Mouse (Mus musculus): ENCODE measurements around the gene Ifitm2. TPM values are rescaled to one million over a fixed set of nuclear protein-coding genes. Genes with fewer than 3 reads are reported as not detected.

Ifitm2 gene
- polyA plus RNA-seq, 1 experiment from 2014 or later: 991 TPM

GRCm38 (mm10) chr7:140938896-140939295, 16.9 kb downstream of the Ifitm2 start:
- Histone ChIP-seq H3K27ac (ENCODE audit: low read length) (peak overlapping the region; percentile 25; the same call in 1 of the 2 replicates), H3K9ac (replicated peaks; ENCODE audit: low read length) (no peak overlapping the region), H3K27me3 (ENCODE audit: insufficient read depth, low read length) (no peaks in the 10 kb centered on the region; the same call in 1 of the 2 replicates), H3K4me1 (ENCODE audit: insufficient read depth, low read length) (peaks cover 26% of the 10 kb centered on the region; the same call in 1 of the 2 replicates), H3K4me3 (ENCODE audit: low read length) (no peak overlapping the region), H3K36me3 (ENCODE audit: insufficient read depth, low read length) (no peaks in the 10 kb centered on the region), H3K4me2 (replicated peaks; ENCODE audit: low read depth, low read length) (no peak overlapping the region), H3K9me3 (ENCODE audit: low read length) (no peaks in the 10 kb centered on the region)
- ATAC-seq (ENCODE audit: low FRiP score, low TSS enrichment): no peak
- 15% methylated on average over 2 of the region's 2 CpGs for WGBS

GRCm38 (mm10) chr7:140938436-140938835, 17.4 kb downstream of the Ifitm2 start:
- Histone ChIP-seq H3K36me3 (ENCODE audit: insufficient read depth, low read length) (no peaks in the 10 kb centered on the region), H3K27me3 (ENCODE audit: insufficient read depth, low read length) (no peaks in the 10 kb centered on the region; the same call in 1 of the 2 replicates), H3K27ac (ENCODE audit: low read length) (no peak overlapping the region), H3K4me3 (ENCODE audit: low read length) (no peak overlapping the region), H3K4me1 (ENCODE audit: insufficient read depth, low read length) (peaks cover 26% of the 10 kb centered on the region; the same call in 1 of the 2 replicates), H3K4me2 (replicated peaks; ENCODE audit: low read depth, low read length) (no peak overlapping the region), H3K9ac (replicated peaks; ENCODE audit: low read length) (no peak overlapping the region), H3K9me3 (ENCODE audit: low read length) (no peaks in the 10 kb centered on the region)
- WGBS: 41% methylated on average over 3 of the region's 3 CpGs
- ATAC-seq (ENCODE audit: low FRiP score, low TSS enrichment): no peak

GRCm38 (mm10) chr7:140927181-140927580, 28.6 kb downstream of the Ifitm2 start:
- Histone ChIP-seq H3K4me1 (ENCODE audit: insufficient read depth, low read length) (peaks cover 11% of the 10 kb centered on the region), H3K36me3 (ENCODE audit: insufficient read depth, low read length) (no peaks in the 10 kb centered on the region), H3K4me3 (ENCODE audit: low read length) (no peak overlapping the region), H3K4me2 (replicated peaks; ENCODE audit: low read depth, low read length) (no peak overlapping the region), H3K9me3 (ENCODE audit: low read length) (no peaks in the 10 kb centered on the region), H3K27me3 (ENCODE audit: insufficient read depth, low read length) (peaks cover 34% of the 10 kb centered on the region), H3K9ac (replicated peaks; ENCODE audit: low read length) (no peak overlapping the region), H3K27ac (ENCODE audit: low read length) (no peak overlapping the region)
- no peak for ATAC-seq (ENCODE audit: low FRiP score, low TSS enrichment)
- 82% methylated on average over 6 of the region's 6 CpGs for WGBS

DNA sequence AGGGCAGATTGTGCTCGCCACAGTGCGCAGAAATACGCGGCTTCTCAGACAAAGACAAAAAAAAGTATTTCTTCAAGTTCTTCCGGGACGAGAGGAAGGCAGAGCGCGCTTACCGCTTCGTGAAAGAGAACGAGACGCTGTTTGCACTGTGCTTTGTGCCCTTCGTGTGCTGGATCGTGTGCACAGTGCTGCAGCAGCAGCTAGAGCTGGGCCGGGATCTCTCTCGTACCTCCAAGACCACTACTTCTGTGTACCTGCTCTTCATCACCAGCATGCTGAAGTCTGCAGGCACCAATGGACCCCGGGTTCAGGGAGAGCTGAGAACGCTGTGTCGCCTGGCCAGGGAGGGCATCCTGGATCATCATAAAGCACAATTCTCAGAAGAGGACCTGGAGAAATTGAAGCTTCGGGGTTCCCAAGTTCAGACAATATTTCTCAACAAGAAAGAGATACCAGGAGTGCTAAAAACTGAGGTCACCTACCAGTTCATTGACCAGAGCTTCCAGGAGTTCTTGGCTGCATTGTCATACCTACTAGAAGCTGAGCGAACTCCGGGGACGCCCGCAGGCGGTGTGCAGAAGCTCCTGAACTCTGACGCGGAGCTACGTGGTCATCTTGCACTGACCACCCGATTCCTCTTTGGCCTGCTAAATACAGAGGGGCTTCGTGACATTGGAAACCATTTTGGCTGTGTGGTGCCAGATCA, 32.6 kb downstream of the Ifitm2 start:
- H3K4me3 ChIP-seq (ENCODE audit: low read length): peak overlapping the region; percentile 44
- H3K9ac ChIP-seq (replicated peaks; ENCODE audit: low read length): peak overlapping the region; percentile 31; the same call in 1 of the 2 replicates
- WGBS: 18% methylated on average over 30 of the region's 30 CpGs
- no peak for ATAC-seq (ENCODE audit: low FRiP score, low TSS enrichment)
- peaks cover 67% of the 10 kb centered on the region for H3K27me3 ChIP-seq (ENCODE audit: insufficient read depth, low read length)
- H3K36me3 ChIP-seq (ENCODE audit: insufficient read depth, low read length): no peaks in the 10 kb centered on the region
- peak overlapping the region; percentile 64 for H3K4me2 ChIP-seq (replicated peaks; ENCODE audit: low read depth, low read length)
- no peaks in the 10 kb centered on the region for H3K9me3 ChIP-seq (ENCODE audit: low read length)
- H3K27ac ChIP-seq (ENCODE audit: low read length): no peak overlapping the region
- H3K4me1 ChIP-seq (ENCODE audit: insufficient read depth, low read length): peaks cover 17% of the 10 kb centered on the region

DNA sequence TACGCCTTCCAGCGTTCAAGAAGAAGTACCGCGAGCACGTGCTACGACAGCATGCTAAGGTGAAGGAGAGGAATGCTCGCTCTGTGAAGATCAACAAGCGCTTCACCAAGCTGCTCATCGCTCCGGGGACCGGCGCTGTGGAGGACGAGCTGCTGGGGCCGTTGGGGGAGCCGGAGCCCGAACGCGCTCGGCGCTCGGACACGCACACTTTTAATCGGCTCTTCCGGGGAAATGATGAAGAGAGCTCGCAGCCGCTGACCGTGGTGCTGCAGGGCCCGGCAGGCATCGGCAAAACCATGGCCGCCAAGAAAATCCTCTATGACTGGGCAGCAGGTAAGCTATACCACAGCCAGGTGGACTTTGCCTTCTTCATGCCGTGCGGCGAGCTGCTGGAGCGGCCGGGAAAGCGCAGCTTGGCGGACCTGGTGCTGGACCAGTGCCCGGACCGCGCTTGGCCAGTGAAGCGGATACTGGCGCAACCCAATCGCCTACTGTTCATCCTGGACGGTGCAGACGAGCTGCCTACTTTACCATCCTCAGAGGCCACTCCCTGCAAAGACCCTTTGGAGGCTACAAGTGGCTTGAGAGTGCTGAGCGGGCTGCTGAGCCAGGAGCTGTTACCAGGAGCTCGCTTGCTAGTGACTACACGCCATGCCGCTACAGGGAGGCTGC, 33.3 kb downstream of the Ifitm2 start:
- 0 out of 2 replicates have a peak overlapping the region, but pooled peaks have one; percentile 6 for H3K27ac ChIP-seq (ENCODE audit: low read length)
- peak overlapping the region; percentile 31; the same call in 1 of the 2 replicates for H3K9ac ChIP-seq (replicated peaks; ENCODE audit: low read length)
- H3K4me1 ChIP-seq (ENCODE audit: insufficient read depth, low read length): peaks cover 17% of the 10 kb centered on the region
- H3K4me3 ChIP-seq (ENCODE audit: low read length): peak overlapping the region; percentile 44
- H3K36me3 ChIP-seq (ENCODE audit: insufficient read depth, low read length): no peaks in the 10 kb centered on the region
- WGBS: under 1% methylated on average over 49 of the region's 49 CpGs
- no peaks in the 10 kb centered on the region for H3K9me3 ChIP-seq (ENCODE audit: low read length)
- H3K27me3 ChIP-seq (ENCODE audit: insufficient read depth, low read length): peaks cover 67% of the 10 kb centered on the region
- peak overlapping the region; percentile 64 for H3K4me2 ChIP-seq (replicated peaks; ENCODE audit: low read depth, low read length)
- peak; percentile 92 for ATAC-seq (ENCODE audit: low FRiP score, low TSS enrichment)

DNA sequence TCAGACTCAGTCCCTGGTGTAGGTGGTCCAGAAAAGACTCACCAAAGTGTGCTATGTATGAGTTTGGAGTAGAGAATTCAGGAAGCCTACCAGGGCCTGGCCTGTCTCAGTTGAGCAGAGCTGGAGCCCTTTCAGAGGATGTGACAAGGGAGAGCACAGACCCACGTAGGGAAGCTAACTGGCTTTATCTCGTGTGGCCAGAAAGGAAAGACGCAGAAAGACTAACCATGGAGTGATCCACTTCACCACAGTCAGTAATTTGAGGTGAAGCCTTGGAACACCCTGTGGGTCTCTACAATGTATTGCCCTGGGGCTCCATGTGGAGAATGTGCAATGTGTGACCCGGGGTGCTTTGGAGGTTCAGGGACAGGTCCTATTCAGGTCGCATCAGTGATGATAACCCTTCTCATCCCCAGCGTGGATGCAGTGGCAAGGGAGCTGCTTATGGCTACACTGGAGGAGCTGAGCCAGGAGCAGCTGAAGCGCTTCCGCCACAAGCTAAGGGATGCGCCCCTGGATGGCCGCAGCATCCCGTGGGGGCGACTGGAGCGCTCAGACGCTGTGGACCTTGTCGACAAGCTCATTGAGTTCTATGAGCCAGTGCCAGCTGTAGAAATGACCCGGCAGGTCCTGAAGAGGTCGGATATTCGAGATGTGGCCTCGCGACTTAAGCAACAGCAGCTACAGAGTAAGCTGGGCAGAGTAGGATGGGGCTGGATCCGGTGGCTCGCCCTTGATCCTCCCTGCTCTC, 34.4 kb downstream of the Ifitm2 start:
- Histone ChIP-seq H3K36me3 (ENCODE audit: insufficient read depth, low read length) (no peaks in the 10 kb centered on the region), H3K4me1 (ENCODE audit: insufficient read depth, low read length) (peaks cover 17% of the 10 kb centered on the region)

GRCm38 (mm10) chr7:140920418-140921029, 35.3 kb downstream of the Ifitm2 start, which contains the start of gene Nlrp6:
Gene Nlrp6, plus strand, starts transcription at chr7:140920902.
- Histone ChIP-seq H3K27ac (ENCODE audit: low read length) (no peak within 1 kb of the TSS), H3K9ac (replicated peaks; ENCODE audit: low read length) (no peak within 1 kb of the TSS), H3K9me3 (ENCODE audit: low read length) (no peaks in the 10 kb centered on the region), H3K27me3 (ENCODE audit: insufficient read depth, low read length) (peaks cover 64% of the 10 kb centered on the region), H3K4me3 (ENCODE audit: low read length) (no peak within 1 kb of the TSS), H3K4me2 (replicated peaks; ENCODE audit: low read depth, low read length) (peak within 1 kb of the TSS; percentile 64), H3K4me1 (ENCODE audit: insufficient read depth, low read length) (peaks cover 17% of the 10 kb centered on the region), H3K36me3 (ENCODE audit: insufficient read depth, low read length) (no peaks in the 10 kb centered on the region)
- no peak for ATAC-seq (ENCODE audit: low FRiP score, low TSS enrichment)
- WGBS: 50% methylated on average over 8 of the region's 8 CpGs

More for the DNA sequence above, 34.4 kb downstream of the Ifitm2 start:
- Histone ChIP-seq H3K27ac (ENCODE audit: low read length) (no peak overlapping the region), H3K9me3 (ENCODE audit: low read length) (no peaks in the 10 kb centered on the region), H3K4me3 (ENCODE audit: low read length) (no peak overlapping the region), H3K9ac (replicated peaks; ENCODE audit: low read length) (no peak overlapping the region), H3K27me3 (ENCODE audit: insufficient read depth, low read length) (peaks cover 67% of the 10 kb centered on the region), H3K4me2 (replicated peaks; ENCODE audit: low read depth, low read length) (peak overlapping the region; percentile 64)
- no peak for ATAC-seq (ENCODE audit: low FRiP score, low TSS enrichment)
- 20% methylated on average over 22 of the region's 22 CpGs for WGBS

- no peak for ATAC-seq (ENCODE audit: low FRiP score, low TSS enrichment)
- Histone ChIP-seq H3K27ac (ENCODE audit: low read length) (no peak overlapping the region), H3K4me1 (ENCODE audit: insufficient read depth, low read length) (peaks cover 17% of the 10 kb centered on the region), H3K27me3 (ENCODE audit: insufficient read depth, low read length) (peaks cover 61% of the 10 kb centered on the region), H3K9me3 (ENCODE audit: low read length) (no peaks in the 10 kb centered on the region), H3K9ac (replicated peaks; ENCODE audit: low read length) (no peak overlapping the region), H3K4me3 (ENCODE audit: low read length) (no peak overlapping the region), H3K36me3 (ENCODE audit: insufficient read depth, low read length) (no peaks in the 10 kb centered on the region), H3K4me2 (replicated peaks; ENCODE audit: low read depth, low read length) (no peak overlapping the region)
- WGBS: 37% methylated on average over 4 of the region's 4 CpGs
Observed at GRCm38 (mm10) chr7:140919911-140920310, 35.9 kb downstream of the Ifitm2 start.

- Histone ChIP-seq H3K9ac (replicated peaks; ENCODE audit: low read length) (no peak overlapping the region), H3K27me3 (ENCODE audit: insufficient read depth, low read length) (peaks cover 3% of the 10 kb centered on the region; the same call in 1 of the 2 replicates), H3K4me3 (ENCODE audit: low read length) (no peak overlapping the region), H3K4me1 (ENCODE audit: insufficient read depth, low read length) (0 out of 2 replicates have a peak, but pooled peaks cover 2% of the 10 kb centered on the region), H3K9me3 (ENCODE audit: low read length) (no peaks in the 10 kb centered on the region), H3K36me3 (ENCODE audit: insufficient read depth, low read length) (no peaks in the 10 kb centered on the region), H3K4me2 (replicated peaks; ENCODE audit: low read depth, low read length) (no peak overlapping the region), H3K27ac (ENCODE audit: low read length) (no peak overlapping the region)
- WGBS: 82% methylated on average over 8 of the region's 8 CpGs
- no peak for ATAC-seq (ENCODE audit: low FRiP score, low TSS enrichment)
Observed at GRCm38 (mm10) chr7:140914031-140914690, 41.6 kb downstream of the Ifitm2 start.

Measured in kidney, embryonic 16.5 days (tissue).